Mouse (Mus musculus): ENCODE data around the gene Rasip1.

The Rasip1 gene

GRCm38 (mm10) chr7:45685811-45686210, 58.5 kb downstream of the Rasip1 start:
- DNase-seq (ENCODE audit: low spot score): no peak

GRCm38 (mm10) chr7:45686841-45687240, 59.6 kb downstream of the Rasip1 start:
- no peak for DNase-seq (ENCODE audit: low spot score)
